Mouse (Mus musculus) erythroblast, embryonic 14.5 days (primary cell): ENCODE results near the gene Mfap5. TPM values are rescaled to one million over a fixed set of nuclear protein-coding genes. Genes with fewer than 3 reads are reported as not detected.

Source experiments
- H3K27me3 ChIP-seq: 2 replicates; pipeline ENCODE4 v1.6.1; 2012; ENCODE audit warnings: inconsistent platforms; ENCODE audit not compliant: control insufficient read depth
- H3K36me3 ChIP-seq: 2 replicates; pipeline ENCODE4 v1.6.1; 2012; ENCODE audit warnings: mild to moderate bottlenecking, inconsistent platforms; ENCODE audit not compliant: control insufficient read depth
- H3K4me1 ChIP-seq: 2 replicates; pipeline ENCODE4 v1.6.1; 2012; ENCODE audit warnings: inconsistent platforms; ENCODE audit not compliant: control insufficient read depth
- H3K4me3 ChIP-seq: replicated peaks from 2 replicates; pipeline ENCODE3; 2012; ENCODE audit warnings: moderate library complexity, mild to moderate bottlenecking, inconsistent platforms
- H3K9me3 ChIP-seq: 2 replicates; pipeline ENCODE4 v1.6.1; 2012; ENCODE audit warnings: low read length, inconsistent platforms, mixed read lengths; ENCODE audit not compliant: control insufficient read depth
- GATA1 ChIP-seq: IDR thresholded peaks from 2 replicates; pipeline ENCODE4 v1.6.1; 2012; ENCODE audit warnings: low read length, inconsistent platforms, mixed read lengths
- TAL1 ChIP-seq: IDR thresholded peaks from 3 replicates; pipeline ENCODE4 v1.6.1; 2012; ENCODE audit warnings: low read length, inconsistent platforms, mixed read lengths
- polyA plus RNA-seq: library from polyadenylated mRNA; stranded (reverse); fragments of >175 nt; gene quantifications from 2 replicates; pipeline ENCODE4 v1.2.3, GENCODE M21; 2012

Mfap5 gene
- polyA plus RNA-seq, 1 experiment = not detected

DNA sequence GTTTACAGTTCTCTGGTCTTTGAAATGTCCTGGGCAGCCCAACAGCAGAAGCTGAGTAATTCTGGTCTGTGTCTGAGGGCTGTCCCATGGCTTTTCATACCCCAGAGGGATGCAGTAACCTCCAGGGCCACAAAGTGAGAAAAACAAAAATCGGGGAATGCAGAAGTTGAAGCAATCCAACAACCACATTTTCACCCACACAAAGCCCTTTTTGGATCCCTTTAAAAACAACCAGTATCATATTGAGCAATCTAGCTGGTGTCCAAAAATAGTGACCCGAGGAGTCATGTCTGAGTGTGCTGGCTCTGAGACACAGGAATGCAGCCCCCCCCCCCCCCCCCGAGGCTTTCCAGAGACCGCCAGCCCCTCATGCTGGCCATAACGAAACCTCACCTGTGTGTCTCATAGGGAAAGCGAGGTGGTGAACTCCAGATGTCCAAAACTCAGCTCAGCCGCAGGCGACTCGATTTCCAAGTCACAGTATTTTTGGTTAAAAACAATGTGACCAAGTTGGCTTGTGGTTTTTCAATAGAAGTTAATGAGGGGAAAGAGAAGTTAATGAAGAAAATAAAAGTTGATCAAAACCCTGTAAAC, 39.7 kb downstream of the Mfap5 start:
- no peak overlapping the region for H3K4me3 ChIP-seq
- no peaks in the 10 kb centered on the region for H3K36me3 ChIP-seq
- H3K9me3 ChIP-seq = no peaks in the 10 kb centered on the region
- no peaks in the 10 kb centered on the region for H3K4me1 ChIP-seq
- no peaks in the 10 kb centered on the region for H3K27me3 ChIP-seq
- TF ChIP-seq TAL1 (no peak), GATA1 (no peak)

DNA sequence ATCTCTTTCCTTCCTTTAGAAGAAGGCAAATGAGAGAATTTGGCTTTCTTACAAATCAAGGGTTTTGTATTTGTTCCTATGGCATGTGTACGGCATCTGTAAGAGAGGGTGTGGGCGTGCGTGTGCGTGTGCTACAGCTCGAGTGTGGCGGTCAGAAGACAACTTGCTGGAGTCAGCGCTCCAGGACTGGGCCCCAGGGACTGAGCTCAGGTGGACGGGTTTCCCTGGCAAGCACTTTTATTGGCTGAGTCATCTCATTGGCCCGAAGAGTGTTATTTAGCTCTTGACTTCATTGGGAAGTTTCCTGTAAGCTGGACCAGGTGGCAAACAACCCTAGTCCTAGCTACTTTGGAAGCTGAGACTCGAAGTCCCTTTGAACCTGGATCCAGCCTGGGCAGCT, 40.3 kb downstream of the Mfap5 start:
- no peaks in the 10 kb centered on the region for H3K4me1 ChIP-seq
- TF ChIP-seq GATA1 = no peak
- no peak for TF ChIP-seq TAL1
- no peak overlapping the region for H3K4me3 ChIP-seq
- no peaks in the 10 kb centered on the region for H3K27me3 ChIP-seq
- no peaks in the 10 kb centered on the region for H3K36me3 ChIP-seq
- H3K9me3 ChIP-seq = no peaks in the 10 kb centered on the region

DNA sequence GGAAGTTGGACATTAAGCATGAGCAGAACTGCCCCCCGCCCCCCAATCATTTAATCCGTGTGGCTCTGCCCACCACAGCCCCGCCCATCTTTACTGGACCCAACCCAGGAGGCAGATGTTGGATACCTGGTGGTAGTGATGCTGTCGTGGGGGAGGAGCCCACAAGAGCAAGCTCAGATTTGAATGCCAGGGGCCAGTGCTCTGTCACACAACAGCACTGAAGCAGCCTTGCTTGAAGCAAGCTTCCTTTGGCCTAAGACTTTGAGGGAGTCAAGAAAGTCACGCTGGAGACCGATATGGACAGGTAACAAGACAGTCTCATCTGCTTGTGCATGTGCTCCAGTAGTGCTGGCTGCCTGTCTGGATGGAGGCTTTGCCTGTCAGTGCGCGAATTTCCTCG, 48.0 kb downstream of the Mfap5 start, which contains the start of gene Aicda:
TSS of gene Aicda (plus strand) at position 196 of the 400 bp plus-strand sequence.
- no peaks in the 10 kb centered on the region for H3K4me1 ChIP-seq
- TF ChIP-seq TAL1 (no peak), GATA1 (no peak)
- H3K36me3 ChIP-seq = no peaks in the 10 kb centered on the region
- H3K4me3 ChIP-seq = no peak within 1 kb of the TSS
- H3K27me3 ChIP-seq = peaks cover 5% of the 10 kb centered on the region
- no peaks in the 10 kb centered on the region for H3K9me3 ChIP-seq

DNA sequence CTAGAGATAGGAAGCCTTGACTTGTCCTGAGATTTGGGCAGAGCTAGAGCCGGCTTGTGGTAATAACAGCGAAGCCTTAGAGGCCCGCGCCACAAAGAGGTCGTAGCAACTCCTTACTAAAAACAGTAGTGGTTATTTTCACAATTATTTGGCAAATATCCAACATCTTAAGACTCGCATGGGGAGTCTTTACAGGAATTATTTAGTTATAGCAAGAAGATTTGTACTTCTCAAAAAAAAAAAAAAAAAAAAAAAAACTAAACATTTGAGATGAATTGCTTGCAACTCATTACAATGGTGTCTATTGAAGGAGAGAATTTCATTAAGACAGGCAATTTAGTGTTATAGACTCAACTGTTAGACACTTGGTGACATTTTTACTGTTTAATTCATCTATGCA, 48.5 kb downstream of the Mfap5 start:
- Histone ChIP-seq H3K36me3 (no peaks in the 10 kb centered on the region), H3K4me3 (no peak overlapping the region), H3K4me1 (no peaks in the 10 kb centered on the region), H3K27me3 (peaks cover 5% of the 10 kb centered on the region), H3K9me3 (no peaks in the 10 kb centered on the region)
- TF ChIP-seq TAL1 = no peak
- TF ChIP-seq GATA1 = no peak

DNA sequence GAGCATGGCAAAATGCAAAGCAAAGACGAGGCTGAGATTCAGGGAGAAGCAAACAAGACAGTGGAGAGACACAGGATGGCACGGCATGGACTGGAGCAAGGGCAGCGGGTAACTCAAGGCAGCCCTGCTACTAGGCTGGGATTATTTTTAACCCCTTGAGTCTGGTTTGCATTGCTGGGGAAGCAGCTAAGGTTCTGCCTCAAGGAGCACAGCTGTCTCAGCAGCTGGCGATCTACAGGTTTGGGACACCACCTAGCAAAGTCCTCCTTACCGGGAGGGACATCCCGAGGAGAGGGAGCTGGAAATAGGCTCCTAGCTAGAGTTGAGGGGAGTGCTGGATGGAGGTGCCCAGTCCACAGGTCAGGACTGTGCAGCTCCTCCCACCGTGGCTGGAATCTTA, 49.6 kb downstream of the Mfap5 start:
- Histone ChIP-seq H3K4me1 (no peaks in the 10 kb centered on the region), H3K4me3 (no peak overlapping the region), H3K36me3 (no peaks in the 10 kb centered on the region), H3K27me3 (peaks cover 5% of the 10 kb centered on the region), H3K9me3 (no peaks in the 10 kb centered on the region)
- TF ChIP-seq GATA1 = no peak
- TF ChIP-seq TAL1 = no peak

DNA sequence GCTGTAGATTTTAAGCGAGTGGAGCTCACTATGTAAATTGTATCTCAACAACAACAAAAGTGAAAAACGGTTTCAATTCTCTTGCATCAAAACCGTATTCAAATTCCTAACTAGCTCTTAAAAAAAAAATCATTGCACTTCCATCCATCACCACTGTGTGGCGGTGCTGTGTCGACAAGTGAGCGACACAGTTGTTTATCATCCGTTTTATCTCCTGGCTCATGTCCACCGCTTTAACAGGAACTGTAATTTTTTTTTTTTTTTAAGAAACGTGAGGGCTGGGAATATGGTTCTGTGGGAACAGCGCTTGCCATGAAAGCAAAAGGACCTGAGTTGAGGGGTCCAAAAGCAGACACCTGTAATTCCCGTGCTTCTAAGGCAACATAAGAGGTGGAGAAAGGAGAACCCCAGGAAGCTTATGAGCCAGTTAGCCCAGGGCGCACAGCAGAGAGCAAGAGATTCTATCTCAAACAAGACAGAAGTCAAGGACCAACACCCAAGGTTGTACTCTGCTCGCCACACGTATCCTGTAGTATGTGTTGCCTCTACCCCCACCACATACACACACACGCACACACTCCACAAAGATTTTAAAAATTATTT, 51.4 kb downstream of the Mfap5 start:
- Histone ChIP-seq H3K4me3 (no peak overlapping the region), H3K9me3 (no peaks in the 10 kb centered on the region), H3K4me1 (peaks cover 4% of the 10 kb centered on the region), H3K36me3 (no peaks in the 10 kb centered on the region), H3K27me3 (peaks cover 5% of the 10 kb centered on the region)
- TF ChIP-seq TAL1 = no peak
- no peak for TF ChIP-seq GATA1

DNA sequence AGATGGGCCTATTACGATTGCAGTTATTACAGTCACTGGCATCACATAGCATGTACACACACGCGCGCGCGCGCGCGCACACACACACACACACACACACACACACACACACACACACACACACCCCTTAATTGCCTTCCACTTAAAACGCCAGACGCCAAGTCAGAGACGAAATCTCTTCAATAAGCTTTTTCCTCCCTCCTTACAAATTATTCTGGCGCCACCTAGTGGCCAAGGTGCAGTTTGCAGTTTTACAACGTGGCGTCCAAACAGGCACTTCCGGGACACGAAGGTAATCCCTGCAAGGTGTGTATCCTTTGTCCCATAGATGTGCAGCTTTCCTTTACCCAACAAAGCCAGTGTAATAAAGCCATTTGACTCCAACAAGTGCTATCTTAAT, 54.8 kb downstream of the Mfap5 start:
- peaks cover 4% of the 10 kb centered on the region for H3K4me1 ChIP-seq
- TF ChIP-seq GATA1 = no peak
- no peak for TF ChIP-seq TAL1
- H3K27me3 ChIP-seq = peaks cover 5% of the 10 kb centered on the region
- no peak overlapping the region for H3K4me3 ChIP-seq
- no peaks in the 10 kb centered on the region for H3K36me3 ChIP-seq
- H3K9me3 ChIP-seq = no peaks in the 10 kb centered on the region

DNA sequence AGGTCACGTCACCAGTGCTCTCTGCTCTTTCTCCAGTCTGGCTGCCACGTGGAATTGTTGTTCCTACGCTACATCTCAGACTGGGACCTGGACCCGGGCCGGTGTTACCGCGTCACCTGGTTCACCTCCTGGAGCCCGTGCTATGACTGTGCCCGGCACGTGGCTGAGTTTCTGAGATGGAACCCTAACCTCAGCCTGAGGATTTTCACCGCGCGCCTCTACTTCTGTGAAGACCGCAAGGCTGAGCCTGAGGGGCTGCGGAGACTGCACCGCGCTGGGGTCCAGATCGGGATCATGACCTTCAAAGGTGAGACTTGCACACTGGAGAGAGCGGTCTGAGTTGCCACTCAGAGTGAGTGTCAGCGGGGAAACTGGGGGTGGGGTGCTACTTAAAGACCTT, 55.4 kb downstream of the Mfap5 start:
- Histone ChIP-seq H3K9me3 (no peaks in the 10 kb centered on the region), H3K27me3 (peaks cover 5% of the 10 kb centered on the region; the same call in 1 of the 2 replicates), H3K36me3 (no peaks in the 10 kb centered on the region), H3K4me3 (no peak overlapping the region), H3K4me1 (peaks cover 4% of the 10 kb centered on the region)
- TF ChIP-seq GATA1 (no peak), TAL1 (no peak)

DNA sequence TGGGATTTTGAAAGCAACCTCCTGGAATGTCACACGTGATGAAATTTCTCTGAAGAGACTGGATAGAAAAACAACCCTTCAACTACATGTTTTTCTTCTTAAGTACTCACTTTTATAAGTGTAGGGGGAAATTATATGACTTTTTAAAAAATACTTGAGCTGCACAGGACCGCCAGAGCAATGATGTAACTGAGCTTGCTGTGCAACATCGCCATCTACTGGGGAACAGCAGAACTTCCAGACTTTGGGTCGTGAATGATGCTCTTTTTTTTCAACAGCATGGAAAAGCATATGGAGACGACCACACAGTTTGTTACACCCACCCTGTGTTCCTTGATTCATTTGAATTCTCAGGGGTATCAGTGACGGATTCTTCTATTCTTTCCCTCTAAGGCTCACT, 56.8 kb downstream of the Mfap5 start:
- Histone ChIP-seq H3K4me3 (no peak overlapping the region), H3K4me1 (peaks cover 4% of the 10 kb centered on the region), H3K27me3 (peaks cover 5% of the 10 kb centered on the region; the same call in 1 of the 2 replicates), H3K36me3 (no peaks in the 10 kb centered on the region), H3K9me3 (no peaks in the 10 kb centered on the region)
- TF ChIP-seq TAL1 (no peak), GATA1 (no peak)
